Mouse (Mus musculus): ENCODE results near the gene Rccd1. TPM values are rescaled to one million over a fixed set of nuclear protein-coding genes. Genes with fewer than 3 reads are reported as not detected.
A peak's percentile ranks its signal among the peaks of the same experiment; 100 is the strongest.
"Not testable (repeated sequence)": the region's sequence is repeated elsewhere in the genome, so short reads cannot be mapped to it uniquely, and the experiment has no call there.

Rccd1 gene
- total RNA-seq, 4 experiments from 2014 or later: 12.7 to 19.0 (median 14.2) TPM

GRCm38 (mm10) chr7:80346173-80346572 is 21.9 kb upstream of the Rccd1 start:
- DNase-seq (ENCODE audit: low spot score in 2 of 2): no peak

GRCm38 (mm10) chr7:80343270-80344018 is 19.2 kb upstream of the Rccd1 start:
- DNase-seq (ENCODE audit: low spot score in 2 of 2): no peak

GRCm38 (mm10) chr7:80342858-80343257 is 18.6 kb upstream of the Rccd1 start, which contains the start of gene Hddc3:
TSS of gene Hddc3 (plus strand) at chr7:80343104.
- DNase-seq (ENCODE audit: low spot score in 2 of 2): peak; percentile 93 to 97

GRCm38 (mm10) chr7:80341793-80342192 is 17.5 kb upstream of the Rccd1 start:
- DNase-seq (ENCODE audit: low spot score in 2 of 2): no peak

- peak in 1 of 2 experiments; percentile 58 for DNase-seq (ENCODE audit: low spot score in 2 of 2)
Measured at GRCm38 (mm10) chr7:80340793-80341192, 16.5 kb upstream of the Rccd1 start, which contains the start of gene Unc45a. TSS of gene Unc45a (minus strand) at chr7:80341005.

- peak; percentile 97 to 99 for DNase-seq (ENCODE audit: low spot score in 2 of 2)
Measured at GRCm38 (mm10) chr7:80339793-80340628, 15.8 kb upstream of the Rccd1 start.

- DNase-seq (ENCODE audit: low spot score in 2 of 2): no peak
Measured at GRCm38 (mm10) chr7:80339371-80339770, 15.1 kb upstream of the Rccd1 start.

GRCm38 (mm10) chr7:80336932-80337331 is 12.7 kb upstream of the Rccd1 start:
- DNase-seq (ENCODE audit: low spot score in 2 of 2): no peak

GRCm38 (mm10) chr7:80334848-80335247 is 10.6 kb upstream of the Rccd1 start:
- no peak for DNase-seq (ENCODE audit: low spot score in 2 of 2)

- DNase-seq (ENCODE audit: low spot score in 2 of 2): no peak
Measured at GRCm38 (mm10) chr7:80331433-80331832, 7.2 kb upstream of the Rccd1 start.

GRCm38 (mm10) chr7:80330278-80330677 is 6.0 kb upstream of the Rccd1 start:
- DNase-seq (ENCODE audit: low spot score in 2 of 2): no peak

GRCm38 (mm10) chr7:80326076-80326475 is 1.8 kb upstream of the Rccd1 start:
- peak in 1 of 2 experiments; percentile 28 for DNase-seq (ENCODE audit: low spot score in 2 of 2)

GRCm38 (mm10) chr7:80325292-80325868 is 1.1 kb upstream of the Rccd1 start:
- DNase-seq (ENCODE audit: low spot score in 2 of 2): peak in 1 of 2 experiments; percentile 22

- not testable (repeated sequence) for DNase-seq (ENCODE audit: low spot score in 2 of 2)
Measured at GRCm38 (mm10) chr7:80324816-80325119, 514 bp upstream of the Rccd1 start.

- DNase-seq (ENCODE audit: low spot score in 2 of 2): no peak
Measured at GRCm38 (mm10) chr7:80323336-80323735, 918 bp downstream of the Rccd1 start.

- no peak for DNase-seq (ENCODE audit: low spot score in 2 of 2)
Measured at GRCm38 (mm10) chr7:80319846-80320496, 4.3 kb downstream of the Rccd1 start.

- DNase-seq (ENCODE audit: low spot score in 2 of 2): no peak
Measured at GRCm38 (mm10) chr7:80318670-80319069, 5.6 kb downstream of the Rccd1 start.

GRCm38 (mm10) chr7:80317439-80318115 is 6.7 kb downstream of the Rccd1 start:
- no peak for DNase-seq (ENCODE audit: low spot score in 2 of 2)

- DNase-seq (ENCODE audit: low spot score in 2 of 2): no peak
Measured at GRCm38 (mm10) chr7:80315733-80316132, 8.5 kb downstream of the Rccd1 start.

GRCm38 (mm10) chr7:80310771-80311170 is 13.5 kb downstream of the Rccd1 start:
- DNase-seq (ENCODE audit: low spot score in 2 of 2): no peak

GRCm38 (mm10) chr7:80307766-80308165 is 16.5 kb downstream of the Rccd1 start:
- DNase-seq (ENCODE audit: low spot score in 2 of 2): no peak

All from layer of hippocampus, adult 8-10 months (tissue).